Mouse (Mus musculus) CH12.LX (cell line): ENCODE data around the gene Samd4b. TPM values are rescaled to one million over a fixed set of nuclear protein-coding genes. Genes with fewer than 3 reads are reported as not detected.

Experiments
- DNase-seq: peaks from one replicate; pipeline ENCODE4 v3.0.0-alpha.2; 2013; ENCODE audit errors: extremely low read depth
- H3K27ac ChIP-seq: 2 replicates; pipeline ENCODE4 v1.5.1; 2012; ENCODE audit warnings: low read depth, mild to moderate bottlenecking, control low read depth, moderate library complexity; ENCODE audit not compliant: insufficient read depth
- H3K27me3 ChIP-seq: replicated peaks from 2 replicates; pipeline ENCODE3; 2012; ENCODE audit warnings: inconsistent platforms
- H3K36me3 ChIP-seq, 2 experiments: replicated peaks in 1 of 2; 2 replicates each; pipeline versions ENCODE3 to v1.6.1; 2012; ENCODE audit warnings: inconsistent platforms in 1 of 2, low read length in 1 of 2, mild to moderate bottlenecking in 1 of 2, mixed read lengths in 1 of 2, moderate library complexity in 1 of 2; ENCODE audit not compliant: control insufficient read depth in 1 of 2, insufficient read depth in 1 of 2
- H3K4me1 ChIP-seq, 2 experiments: 2 replicates each; pipeline ENCODE4 v1.6.1; 2012; ENCODE audit warnings: inconsistent platforms in 1 of 2, moderate library complexity in 1 of 2; ENCODE audit not compliant: insufficient read depth in 2 of 2, control insufficient read depth in 1 of 2
- H3K4me2 ChIP-seq: 2 replicates; pipeline ENCODE4 v1.6.1; 2012; ENCODE audit warnings: low read depth, mild to moderate bottlenecking, control low read depth; ENCODE audit not compliant: poor library complexity, insufficient read depth, severe bottlenecking
- H3K4me3 ChIP-seq, 3 experiments: fragments of 150-350 bp in 1 of 3; sonication (generic) in 1 of 3; replicated peaks in 1 of 3; 2 replicates each; pipeline versions ENCODE3 to v1.5.1; 2011 to 2012; ENCODE audit warnings: low read depth in 2 of 3, low read length in 2 of 3, mild to moderate bottlenecking in 2 of 3, moderate library complexity in 2 of 3, control low read depth in 1 of 3, improper control_type of control experiment in 1 of 3, inconsistent platforms in 1 of 3, mixed read lengths in 1 of 3; ENCODE audit not compliant: poor library complexity in 1 of 3
- H3K79me2 ChIP-seq: replicated peaks from 2 replicates; pipeline ENCODE4 v1.6.1; 2012; ENCODE audit warnings: mild to moderate bottlenecking, moderate library complexity; ENCODE audit not compliant: control insufficient read depth, poor library complexity, insufficient read depth, severe bottlenecking; ENCODE audit errors: extremely low read depth
- H3K9ac ChIP-seq: 2 replicates; pipeline ENCODE4 v1.6.1; 2012; ENCODE audit warnings: low read depth, mild to moderate bottlenecking, control low read depth, moderate library complexity; ENCODE audit not compliant: insufficient read depth
- H3K9me3 ChIP-seq: replicated peaks from 2 replicates; pipeline ENCODE3; 2012; ENCODE audit warnings: low read length, inconsistent platforms, mixed read lengths
- GABPA ChIP-seq: IDR thresholded peaks from 2 replicates; pipeline ENCODE4 v1.6.1; 2012; ENCODE audit warnings: low read depth, low read length, improper control_type of control experiment, inconsistent platforms; ENCODE audit not compliant: insufficient replicate concordance
- HCFC1 ChIP-seq: IDR thresholded peaks from 2 replicates; pipeline ENCODE4 v1.6.1; 2012; ENCODE audit warnings: low read depth, mild to moderate bottlenecking, inconsistent platforms, low read length, improper control_type of control experiment
- JUN ChIP-seq: IDR thresholded peaks from 2 replicates; pipeline ENCODE4 v1.6.1; 2011; ENCODE audit warnings: low read depth, mild to moderate bottlenecking, low read length, improper control_type of control experiment, moderate library complexity; ENCODE audit not compliant: insufficient read depth
- KAT2A ChIP-seq: IDR thresholded peaks from 2 replicates; pipeline ENCODE4 v1.6.1; 2012; ENCODE audit warnings: low read length, improper control_type of control experiment, inconsistent platforms; ENCODE audit not compliant: insufficient replicate concordance
- MAFK ChIP-seq: IDR thresholded peaks from 2 replicates; pipeline ENCODE4 v1.6.1; 2011; ENCODE audit warnings: low read length, improper control_type of control experiment; ENCODE audit not compliant: insufficient replicate concordance
- MAZ ChIP-seq: IDR thresholded peaks from 2 replicates; pipeline ENCODE4 v1.6.1; 2012; ENCODE audit warnings: low read depth, mild to moderate bottlenecking, inconsistent platforms, low read length, improper control_type of control experiment, moderate library complexity
- MEF2A ChIP-seq: IDR thresholded peaks from 2 replicates; pipeline ENCODE4 v1.6.1; 2014; ENCODE audit warnings: low read depth, mild to moderate bottlenecking, inconsistent platforms, low read length, improper control_type of control experiment, borderline replicate concordance
- MXI1 ChIP-seq: IDR thresholded peaks from 2 replicates; pipeline ENCODE4 v1.6.1; 2011; ENCODE audit warnings: mild to moderate bottlenecking, low read depth, low read length, improper control_type of control experiment
- MYC ChIP-seq: IDR thresholded peaks from 2 replicates; pipeline ENCODE4 v1.6.1; 2011; ENCODE audit warnings: low read depth, mild to moderate bottlenecking, improper control_type of control experiment, low read length
- NELFE ChIP-seq: IDR thresholded peaks from 2 replicates; pipeline ENCODE4 v1.6.1; 2011; ENCODE audit warnings: low read depth, low read length, improper control_type of control experiment
- NRF1 ChIP-seq: IDR thresholded peaks from 2 replicates; pipeline ENCODE4 v1.6.1; 2014; ENCODE audit warnings: low read depth, mild to moderate bottlenecking, inconsistent platforms, low read length, improper control_type of control experiment, moderate library complexity
- PAX5 ChIP-seq: IDR thresholded peaks from 2 replicates; pipeline ENCODE4 v1.6.1; 2012; ENCODE audit warnings: low read length, inconsistent platforms, mixed read lengths
- RAD21 ChIP-seq: IDR thresholded peaks from 2 replicates; pipeline ENCODE4 v1.6.1; 2011; ENCODE audit warnings: low read depth, mild to moderate bottlenecking, low read length, improper control_type of control experiment, moderate library complexity
- SIN3A ChIP-seq: IDR thresholded peaks from 2 replicates; pipeline ENCODE4 v1.6.1; 2012; ENCODE audit warnings: low read length, improper control_type of control experiment, inconsistent platforms
- SMC3 ChIP-seq: IDR thresholded peaks from 2 replicates; pipeline ENCODE4 v1.6.1; 2011; ENCODE audit warnings: low read depth, low read length, improper control_type of control experiment
- USF1 ChIP-seq: IDR thresholded peaks from 2 replicates; pipeline ENCODE4 v1.6.1; 2014; ENCODE audit warnings: low read depth, mild to moderate bottlenecking, inconsistent platforms, low read length, improper control_type of control experiment
- ZKSCAN1 ChIP-seq: IDR thresholded peaks from 2 replicates; pipeline ENCODE4 v1.6.1; 2012; ENCODE audit warnings: low read depth, inconsistent platforms, low read length, improper control_type of control experiment, borderline replicate concordance
- ZMIZ1 ChIP-seq: IDR thresholded peaks from 2 replicates; pipeline ENCODE4 v1.6.1; 2012; ENCODE audit warnings: low read depth, mild to moderate bottlenecking, inconsistent platforms, low read length, improper control_type of control experiment
- ZNF384 ChIP-seq: IDR thresholded peaks from 2 replicates; pipeline ENCODE4 v1.6.1; 2012; ENCODE audit warnings: low read depth, low read length, improper control_type of control experiment, inconsistent platforms
- dilution Hi-C: fragments of 300-500 bp; cut with MboI; formaldehyde crosslinking; loops from 2 replicates; pipeline ENCODE4 v1.14.3; 2020; ENCODE audit warnings: low sequenced_read_pairs; ENCODE audit not compliant: extremely low pct_unique_long_range_greater_than_20kb, extremely low pct_ligation_motif_present
- in situ Hi-C: fragments of 300-500 bp; cut with MboI; formaldehyde crosslinking; loops from 3 replicates; pipeline ENCODE4 v1.14.3; 2019; ENCODE audit warnings: low sequenced_read_pairs, low pct_ligation_motif_present, low pct_unique_long_range_greater_than_20kb, mixed read lengths
- polyA plus RNA-seq: library from polyadenylated mRNA; unstranded; fragments of >175 nt; gene quantifications from 2 replicates; pipeline ENCODE4 v1.2.1, GENCODE M21; 2012; ENCODE audit warnings: low read depth; ENCODE audit not compliant: insufficient read length
- total RNA-seq, 2 experiments: library from RNA; depleted of rRNA; stranded (reverse); fragments of 300-350 nt in 1 of 2; fragments of >200 nt in 1 of 2; gene quantifications; 2 replicates each; pipeline ENCODE4 v1.2.3; 2012 to 2014

Samd4b gene
- total and polyA plus RNA-seq, 3 experiments: 3.7 to 24.6 (median 10.0) TPM

DNA sequence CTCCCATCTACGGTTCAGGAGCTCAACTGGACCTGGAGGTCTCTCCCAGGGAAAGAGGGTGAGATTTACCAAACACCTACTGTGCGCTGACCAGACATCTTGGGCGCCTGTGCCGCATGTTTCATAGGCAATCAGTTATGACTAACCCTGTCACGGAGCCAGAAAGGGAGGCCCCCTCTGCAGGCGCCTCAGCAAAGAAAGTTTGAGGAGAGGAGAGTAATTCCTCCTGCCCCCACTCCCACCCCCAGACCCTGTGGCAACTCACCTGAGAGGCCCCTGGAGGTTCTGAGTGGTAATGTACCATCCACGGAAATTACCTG is 52.1 kb downstream of the Samd4b start:
- Histone ChIP-seq H3K27ac (no peak overlapping the region), H3K4me2 (no peak overlapping the region), H3K4me1 (peaks cover 4 to 6% of the 10 kb centered on the region in 2 experiments; a peak in 2 of 4 replicates), H3K4me3 (no peak overlapping the region), H3K9me3 (no peaks in the 10 kb centered on the region), H3K79me2 (no peaks in the 10 kb centered on the region), H3K27me3 (peaks cover 9% of the 10 kb centered on the region), H3K9ac (no peak overlapping the region), H3K36me3 (no peaks in the 10 kb centered on the region)
- DNase-seq: no peak
- in situ Hi-C loops: no loop called here
- dilution Hi-C loops: no loop called here
- TF ChIP-seq GABPA: no peak
- TF ChIP-seq KAT2A: no peak
- no peak for TF ChIP-seq NRF1
- TF ChIP-seq ZMIZ1: no peak
- no peak for TF ChIP-seq ZNF384
- TF ChIP-seq ZKSCAN1: peak; percentile 70
- TF ChIP-seq MAZ: no peak

DNA sequence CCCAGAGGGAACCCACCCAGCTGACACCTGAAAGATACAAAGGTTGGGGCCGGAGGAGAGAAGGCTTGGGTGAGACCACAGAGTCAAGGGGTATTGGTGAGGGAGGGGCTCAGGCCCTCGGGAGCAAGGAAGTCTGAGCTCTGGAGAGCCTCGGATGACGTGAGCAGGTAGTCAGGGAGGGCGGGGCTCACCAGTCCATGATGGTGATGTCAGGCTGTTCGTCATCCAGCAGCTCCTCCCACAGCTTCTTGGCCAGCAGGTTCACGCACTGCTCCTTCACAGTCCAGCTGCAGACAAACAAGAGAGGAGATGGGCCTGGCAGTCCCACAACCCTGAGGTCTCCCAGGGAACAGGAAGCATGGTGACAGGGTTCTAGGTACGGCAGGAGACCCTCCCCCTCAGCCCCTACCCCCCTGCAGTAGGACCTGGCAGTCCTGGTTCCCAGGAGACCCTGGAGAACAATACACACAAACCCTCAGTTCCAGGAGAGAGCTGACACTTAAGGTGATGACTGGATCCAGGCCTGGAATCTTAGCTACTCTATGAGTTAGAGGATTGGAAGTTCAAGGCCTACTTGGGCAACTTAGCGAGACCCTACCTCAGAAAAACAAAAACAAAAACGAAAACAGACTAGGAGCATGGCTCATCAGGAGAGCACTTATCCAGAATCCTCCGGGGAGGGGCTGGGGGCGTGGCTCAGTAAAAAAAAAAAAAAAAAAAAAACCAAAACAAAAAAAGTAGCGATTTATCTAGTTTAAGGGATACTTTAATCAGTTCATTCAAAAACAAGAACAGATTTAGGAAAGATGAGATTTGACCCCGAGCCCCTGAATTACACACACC is 52.7 kb downstream of the Samd4b start:
- no peak overlapping the region for H3K4me3 ChIP-seq
- H3K4me1 ChIP-seq: peaks cover 4 to 6% of the 10 kb centered on the region in 2 experiments; a peak in 2 of 4 replicates
- in situ Hi-C loops (no loop called here), dilution Hi-C loops (no loop called here)
- no peaks in the 10 kb centered on the region for H3K9me3 ChIP-seq
- H3K9ac ChIP-seq: no peak overlapping the region
- H3K79me2 ChIP-seq: no peaks in the 10 kb centered on the region
- H3K27ac ChIP-seq: no peak overlapping the region
- no peaks in the 10 kb centered on the region for H3K36me3 ChIP-seq
- peaks cover 9% of the 10 kb centered on the region for H3K27me3 ChIP-seq
- TF ChIP-seq USF1: no peak
- TF ChIP-seq GABPA: no peak
- TF ChIP-seq PAX5: no peak
- TF ChIP-seq ZNF384: peak; percentile 78
- TF ChIP-seq RAD21: no peak
- no peak overlapping the region for H3K4me2 ChIP-seq
- peak; percentile 6 for DNase-seq

DNA sequence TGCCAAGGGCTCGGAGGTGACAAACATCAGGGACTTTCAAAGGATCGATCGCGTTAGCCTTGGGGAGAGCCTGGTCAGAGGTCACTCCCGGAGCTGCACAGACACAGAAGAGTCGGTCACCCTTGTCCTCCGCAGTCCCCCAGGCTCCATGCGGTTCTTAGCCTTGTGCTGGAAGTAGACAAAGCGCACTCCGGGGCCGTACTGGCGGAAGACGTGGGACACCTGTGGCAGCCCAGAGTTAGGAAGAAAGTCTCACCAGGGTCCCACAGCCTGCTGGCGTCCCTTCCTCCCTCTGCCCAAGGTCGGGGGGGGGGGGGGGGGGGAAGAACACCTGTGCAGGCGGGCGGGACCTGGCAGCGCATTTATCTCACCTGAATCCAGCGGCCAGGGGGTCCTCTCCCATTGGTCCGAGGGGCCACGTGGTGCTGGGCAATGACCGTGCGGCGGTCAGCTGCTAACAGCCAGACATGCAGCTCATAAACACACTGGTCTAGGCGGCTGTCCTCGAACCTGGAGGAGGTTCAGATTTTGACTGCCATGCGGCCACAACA is 53.8 kb downstream of the Samd4b start:
- Histone ChIP-seq H3K4me2 (no peak overlapping the region), H3K36me3 (no peaks in the 10 kb centered on the region), H3K27ac (no peak overlapping the region), H3K79me2 (no peaks in the 10 kb centered on the region), H3K4me3 (no peak overlapping the region), H3K9ac (no peak overlapping the region), H3K9me3 (peaks cover 7% of the 10 kb centered on the region), H3K4me1 (peaks cover 4 to 6% of the 10 kb centered on the region in 2 experiments; a peak in 2 of 4 replicates), H3K27me3 (peaks cover 9% of the 10 kb centered on the region)
- in situ Hi-C loops (no loop called here), dilution Hi-C loops (no loop called here)
- no peak for DNase-seq
- TF ChIP-seq MXI1: no peak
- no peak for TF ChIP-seq SMC3
- no peak for TF ChIP-seq SIN3A
- TF ChIP-seq MYC: no peak
- TF ChIP-seq MAFK: no peak
- TF ChIP-seq PAX5: no peak
- no peak for TF ChIP-seq HCFC1
- TF ChIP-seq RAD21: no peak
- TF ChIP-seq MAZ: no peak
- no peak for TF ChIP-seq USF1
- no peak for TF ChIP-seq NELFE
- TF ChIP-seq MEF2A: no peak
- TF ChIP-seq JUN: no peak
- no peak for TF ChIP-seq ZKSCAN1
